Mouse (Mus musculus): ENCODE measurements around the gene Ifne. TPM values are rescaled to one million over a fixed set of nuclear protein-coding genes. Genes with fewer than 3 reads are reported as not detected.
"Not testable (repeated sequence)": the region's sequence is repeated elsewhere in the genome, so short reads cannot be mapped to it uniquely, and the experiment has no call there.

The Ifne gene
- total and polyA plus RNA-seq, 3 experiments: not detected

DNA sequence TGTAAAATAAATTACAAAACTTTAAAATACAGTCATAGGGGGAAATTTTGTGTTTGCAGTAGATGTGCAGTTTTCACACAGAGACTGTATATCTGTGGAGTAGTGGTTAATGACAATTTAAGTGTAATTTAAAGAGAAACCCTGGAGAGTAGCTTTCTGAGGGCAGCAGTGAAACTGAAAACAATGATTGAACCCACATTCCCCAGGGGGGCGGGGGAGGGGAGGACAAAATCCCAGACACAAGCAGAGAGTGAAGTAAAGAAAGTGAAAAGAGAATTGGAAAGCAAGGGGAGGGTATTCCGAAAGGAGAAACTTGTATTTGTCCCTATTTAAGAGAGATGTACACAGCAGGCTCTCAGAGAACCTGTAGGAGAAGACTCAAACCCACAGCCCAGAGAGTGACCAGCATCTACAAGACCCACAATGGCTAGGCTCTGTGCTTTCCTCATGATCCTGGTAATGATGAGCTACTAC lies 38.5 kb downstream of the Ifne start, which contains the start of gene Ifna4:
Gene Ifna4 (plus strand): TSS at position 424 of the 474 bp plus-strand sequence.
- H3K79me2 ChIP-seq (replicated peaks; ENCODE audit: control insufficient read depth, insufficient read depth, low read length): no peaks in the 10 kb centered on the region
- H3K36me3 ChIP-seq (ENCODE audit: control insufficient read depth, insufficient read depth, low read length): no peaks in the 10 kb centered on the region
- no peak for DNase-seq
- H3K4me1 ChIP-seq (ENCODE audit: control insufficient read depth, insufficient read depth, low read length): no peaks in the 10 kb centered on the region
- H3K4me3 ChIP-seq: no peak within 1 kb of the TSS
- TF ChIP-seq POLR2A (IDR thresholded peaks at IDR 0.05; ENCODE audit: insufficient read depth, low read depth, low read length) (no peak), CTCF (IDR thresholded peaks at IDR 0.05) (no peak), EP300 (IDR thresholded peaks at IDR 0.05; ENCODE audit: insufficient read depth, low read depth, low read length) (no peak)
- WGBS: 50% methylated on average over 2 of the region's 2 CpGs
- intact Hi-C loops (cut with DNase I): no loop called here
- H3K27me3 ChIP-seq (ENCODE audit: control insufficient read depth, insufficient read depth, low read length): no peaks in the 10 kb centered on the region
- H3K9ac ChIP-seq (ENCODE audit: low read depth, low read length): no peak within 1 kb of the TSS
- H3K27ac ChIP-seq: no peak within 1 kb of the TSS

DNA sequence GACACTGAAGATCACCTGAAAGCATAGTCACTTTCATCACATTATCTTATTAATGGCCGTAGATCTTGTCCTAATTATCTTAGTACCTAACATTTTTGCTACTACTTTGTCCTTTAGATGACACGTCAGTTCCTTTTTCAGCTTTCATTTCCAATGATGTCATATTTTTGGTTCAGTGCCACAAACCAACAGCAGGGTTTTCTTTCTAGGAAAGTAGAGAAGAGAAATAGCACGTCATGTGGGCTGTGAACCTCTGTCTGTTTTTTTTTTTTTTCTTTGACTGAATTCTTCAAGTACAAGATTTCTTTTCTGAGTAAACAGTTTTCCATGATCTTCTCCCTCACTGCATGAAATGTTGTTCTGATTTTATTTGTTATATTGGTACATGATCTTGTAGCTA lies 39.9 kb downstream of the Ifne start:
- no peaks in the 10 kb centered on the region for H3K4me1 ChIP-seq (ENCODE audit: control insufficient read depth, insufficient read depth, low read length)
- WGBS: 39% methylated on average over 3 of the region's 3 CpGs
- no peak overlapping the region for H3K4me3 ChIP-seq
- TF ChIP-seq EP300 (IDR thresholded peaks at IDR 0.05; ENCODE audit: insufficient read depth, low read depth, low read length) (no peak), POLR2A (IDR thresholded peaks at IDR 0.05; ENCODE audit: insufficient read depth, low read depth, low read length) (no peak), CTCF (IDR thresholded peaks at IDR 0.05) (no peak)
- H3K79me2 ChIP-seq (replicated peaks; ENCODE audit: control insufficient read depth, insufficient read depth, low read length): no peaks in the 10 kb centered on the region
- no peaks in the 10 kb centered on the region for H3K36me3 ChIP-seq (ENCODE audit: control insufficient read depth, insufficient read depth, low read length)
- intact Hi-C loops (cut with DNase I): no loop called here
- H3K27me3 ChIP-seq (ENCODE audit: control insufficient read depth, insufficient read depth, low read length): no peaks in the 10 kb centered on the region
- no peak for DNase-seq
- H3K27ac ChIP-seq: no peak overlapping the region
- no peak overlapping the region for H3K9ac ChIP-seq (ENCODE audit: low read depth, low read length)

GRCm38 (mm10) chr4:88838828-88839227 lies 41.2 kb downstream of the Ifne start:
- WGBS: 33% methylated on average over 3 of the region's 3 CpGs
- Histone ChIP-seq H3K36me3 (ENCODE audit: control insufficient read depth, insufficient read depth, low read length) (no peaks in the 10 kb centered on the region), H3K79me2 (replicated peaks; ENCODE audit: control insufficient read depth, insufficient read depth, low read length) (no peaks in the 10 kb centered on the region), H3K27ac (no peak overlapping the region), H3K27me3 (ENCODE audit: control insufficient read depth, insufficient read depth, low read length) (no peaks in the 10 kb centered on the region; the same call in 1 of the 2 replicates), H3K4me3 (no peak overlapping the region), H3K4me1 (ENCODE audit: control insufficient read depth, insufficient read depth, low read length) (no peaks in the 10 kb centered on the region), H3K9ac (ENCODE audit: low read depth, low read length) (no peak overlapping the region)
- DNase-seq: no peak
- TF ChIP-seq POLR2A (IDR thresholded peaks at IDR 0.05; ENCODE audit: insufficient read depth, low read depth, low read length) (no peak), EP300 (IDR thresholded peaks at IDR 0.05; ENCODE audit: insufficient read depth, low read depth, low read length) (no peak), CTCF (IDR thresholded peaks at IDR 0.05) (peak; percentile 72)
- intact Hi-C loops (cut with DNase I): no loop called here

DNA sequence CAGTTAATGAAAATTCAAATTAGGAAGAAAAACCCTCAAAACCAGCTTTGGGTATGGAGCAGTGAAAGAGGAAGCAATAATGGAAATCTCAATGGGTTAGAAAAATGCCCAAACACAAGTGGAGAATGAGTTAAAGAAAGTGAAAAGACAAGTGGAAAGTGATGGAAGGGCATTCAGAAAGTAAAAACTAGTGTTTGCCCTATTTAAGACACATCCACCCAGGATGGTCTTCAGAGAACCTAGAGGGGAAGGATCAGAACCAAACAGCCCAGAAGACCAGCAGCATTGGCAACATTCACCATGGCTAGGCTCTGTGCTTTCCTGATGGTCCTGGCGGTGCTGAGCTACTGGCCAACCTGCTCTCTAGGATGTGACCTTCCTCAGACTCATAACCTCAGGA lies 44.8 kb downstream of the Ifne start, which contains the start of gene Ifna5:
Gene Ifna5 (plus strand): TSS at position 301 of the 400 bp plus-strand sequence.
- DNase-seq; H3K4me3 ChIP-seq; H3K36me3 ChIP-seq (ENCODE audit: control insufficient read depth, insufficient read depth, low read length); H3K79me2 ChIP-seq (replicated peaks; ENCODE audit: control insufficient read depth, insufficient read depth, low read length); H3K27ac ChIP-seq; H3K27me3 ChIP-seq (ENCODE audit: control insufficient read depth, insufficient read depth, low read length); intact Hi-C loops (cut with DNase I); H3K9ac ChIP-seq (ENCODE audit: low read depth, low read length); H3K4me1 ChIP-seq (ENCODE audit: control insufficient read depth, insufficient read depth, low read length): not testable (repeated sequence)
- 65% methylated on average over 1 of the region's 1 CpGs for WGBS

- no peak for DNase-seq
- peak; percentile 73 for TF ChIP-seq CTCF (IDR thresholded peaks at IDR 0.05)
- no peak for TF ChIP-seq EP300 (IDR thresholded peaks at IDR 0.05; ENCODE audit: insufficient read depth, low read depth, low read length)
- no peak for TF ChIP-seq POLR2A (IDR thresholded peaks at IDR 0.05; ENCODE audit: insufficient read depth, low read depth, low read length)
- Histone ChIP-seq H3K79me2 (replicated peaks; ENCODE audit: control insufficient read depth, insufficient read depth, low read length) (no peaks in the 10 kb centered on the region), H3K27me3 (ENCODE audit: control insufficient read depth, insufficient read depth, low read length) (no peaks in the 10 kb centered on the region; the same call in 1 of the 2 replicates), H3K27ac (no peak overlapping the region), H3K4me3 (no peak overlapping the region), H3K36me3 (ENCODE audit: control insufficient read depth, insufficient read depth, low read length) (no peaks in the 10 kb centered on the region), H3K4me1 (ENCODE audit: control insufficient read depth, insufficient read depth, low read length) (no peaks in the 10 kb centered on the region), H3K9ac (ENCODE audit: low read depth, low read length) (no peak overlapping the region)
- intact Hi-C loops (cut with DNase I): no loop called here
- 13% methylated on average over 4 of the region's 4 CpGs for WGBS
Observed at GRCm38 (mm10) chr4:88830523-88830922, 49.5 kb downstream of the Ifne start.

Small RNAs within 50 kb of the gene (microRNA-seq; reads per million reads assigned to microRNA genes)
- 536 to 1,261 reads per million in 2 experiments for gene Mir31

Other genes starting within 250 kb of the Ifne start
- gene C87499, start 245.8 kb downstream of the Ifne start, total RNA-seq (2021): not detected
- not detected in 2 replicates for gene C87499, start 245.8 kb downstream of the Ifne start, polyA plus RNA-seq (2012; rRNA removed)
- not detected for gene Ifna13, start 235.7 kb downstream of the Ifne start, total RNA-seq (2021)
- gene Ifna13, start 235.7 kb downstream of the Ifne start, polyA plus RNA-seq (2012; rRNA removed): not detected in 2 replicates
- gene Ifna16, start 203.3 kb downstream of the Ifne start, total RNA-seq (2021): not detected
- gene Ifna16, start 203.3 kb downstream of the Ifne start, polyA plus RNA-seq (2012; rRNA removed): not detected in 2 replicates
- gene Ifna2, start 196.3 kb downstream of the Ifne start, total RNA-seq (2021): not detected
- gene Ifna2, start 196.3 kb downstream of the Ifne start, polyA plus RNA-seq (2012; rRNA removed): not detected in 2 replicates
- not detected for gene Ifnab, start 188.8 kb downstream of the Ifne start, total RNA-seq (2021)
- gene Ifnab, start 188.8 kb downstream of the Ifne start, polyA plus RNA-seq (2012; rRNA removed): not detected in 2 replicates
- under 1 TPM in 1 of 2 experiments, not detected in 1; 0.36 TPM for gene Gm26566, start 158.4 kb downstream of the Ifne start, total RNA-seq (2021)
- gene Gm26566, start 158.4 kb downstream of the Ifne start, polyA plus RNA-seq (2012; rRNA removed): 0.20 TPM in 1 of 2 replicates, not detected in the other
- 10 to 100 TPM; 71.0 to 71.1 TPM for gene Klhl9, start 157.7 kb downstream of the Ifne start, total RNA-seq (2021)
- 11.8 and 26.1 TPM in 2 replicates for gene Klhl9, start 157.7 kb downstream of the Ifne start, polyA plus RNA-seq (2012; rRNA removed)
- not detected for gene Gm13271, start 125.3 kb downstream of the Ifne start, total RNA-seq (2021)
- gene Gm13271, start 125.3 kb downstream of the Ifne start, polyA plus RNA-seq (2012; rRNA removed): not detected in 2 replicates
- gene Gm13283, start 120.1 kb downstream of the Ifne start, total RNA-seq (2021): not detected
- gene Gm13283, start 120.1 kb downstream of the Ifne start, polyA plus RNA-seq (2012; rRNA removed): not detected in 2 replicates
- gene Gm13290, start 106.4 kb downstream of the Ifne start, total RNA-seq (2021): not detected
- gene Gm13290, start 106.4 kb downstream of the Ifne start, polyA plus RNA-seq (2012; rRNA removed): not detected in 2 replicates
- not detected for gene Gm13289, start 103.3 kb downstream of the Ifne start, total RNA-seq (2021)
- not detected in 2 replicates for gene Gm13289, start 103.3 kb downstream of the Ifne start, polyA plus RNA-seq (2012; rRNA removed)
- gene Gm13272, start 100.4 kb downstream of the Ifne start, total RNA-seq (2021): not detected
- gene Gm13272, start 100.4 kb downstream of the Ifne start, polyA plus RNA-seq (2012; rRNA removed): not detected in 2 replicates
- not detected for gene Ifnz, start 98.1 kb downstream of the Ifne start, total RNA-seq (2021)
- gene Ifnz, start 98.1 kb downstream of the Ifne start, polyA plus RNA-seq (2012; rRNA removed): not detected in 2 replicates
- gene Gm13276, start 94.5 kb downstream of the Ifne start, total RNA-seq (2021): not detected
- not detected in 2 replicates for gene Gm13276, start 94.5 kb downstream of the Ifne start, polyA plus RNA-seq (2012; rRNA removed)
- not detected for gene Gm13277, start 91.6 kb downstream of the Ifne start, total RNA-seq (2021)
- not detected in 2 replicates for gene Gm13277, start 91.6 kb downstream of the Ifne start, polyA plus RNA-seq (2012; rRNA removed)
- not detected for gene Gm13278, start 88.7 kb downstream of the Ifne start, total RNA-seq (2021)
- not detected in 2 replicates for gene Gm13278, start 88.7 kb downstream of the Ifne start, polyA plus RNA-seq (2012; rRNA removed)
- not detected for gene Gm13275, start 85.7 kb downstream of the Ifne start, total RNA-seq (2021)
- gene Gm13275, start 85.7 kb downstream of the Ifne start, polyA plus RNA-seq (2012; rRNA removed): not detected in 2 replicates
- gene Gm13279, start 82.8 kb downstream of the Ifne start, total RNA-seq (2021): not detected
- gene Gm13279, start 82.8 kb downstream of the Ifne start, polyA plus RNA-seq (2012; rRNA removed): not detected in 2 replicates
- gene Gm13285, start 80.5 kb downstream of the Ifne start, total RNA-seq (2021): not detected
- not detected in 2 replicates for gene Gm13285, start 80.5 kb downstream of the Ifne start, polyA plus RNA-seq (2012; rRNA removed)
- not detected for gene Gm13287, start 76.9 kb downstream of the Ifne start, total RNA-seq (2021)
- not detected in 2 replicates for gene Gm13287, start 76.9 kb downstream of the Ifne start, polyA plus RNA-seq (2012; rRNA removed)
- gene Gm13288, start 74.7 kb downstream of the Ifne start, total RNA-seq (2021): not detected
- not detected in 2 replicates for gene Gm13288, start 74.7 kb downstream of the Ifne start, polyA plus RNA-seq (2012; rRNA removed)
- gene Ifna7, start 64.0 kb downstream of the Ifne start, total RNA-seq (2021): not detected
- not detected in 2 replicates for gene Ifna7, start 64.0 kb downstream of the Ifne start, polyA plus RNA-seq (2012; rRNA removed)
- not detected for gene Ifna11, start 60.2 kb downstream of the Ifne start, total RNA-seq (2021)
- gene Ifna11, start 60.2 kb downstream of the Ifne start, polyA plus RNA-seq (2012; rRNA removed): not detected in 2 replicates
- not detected for gene Ifna6, start 52.8 kb downstream of the Ifne start, total RNA-seq (2021)
- not detected in 2 replicates for gene Ifna6, start 52.8 kb downstream of the Ifne start, polyA plus RNA-seq (2012; rRNA removed)
- gene Ifna5, start 44.7 kb downstream of the Ifne start, total RNA-seq (2021): not detected
- gene Ifna5, start 44.7 kb downstream of the Ifne start, polyA plus RNA-seq (2012; rRNA removed): not detected in 2 replicates
- gene Ifna4, start 38.3 kb downstream of the Ifne start, total RNA-seq (2021): not detected
- gene Ifna4, start 38.3 kb downstream of the Ifne start, polyA plus RNA-seq (2012; rRNA removed): not detected in 2 replicates
- gene Ifna1, start 30.1 kb downstream of the Ifne start, total RNA-seq (2021): not detected
- not detected in 2 replicates for gene Ifna1, start 30.1 kb downstream of the Ifne start, polyA plus RNA-seq (2012; rRNA removed)

Measured in heart, adult 2 months (tissue).